Mouse (Mus musculus) hindlimb bud, embryonic 11.5 days (tissue): ENCODE results near the gene Gh.
A peak's percentile ranks its signal among the peaks of the same experiment; 100 is the strongest.

Experiments used
- DNase-seq: peaks from one replicate; pipeline ENCODE4 v3.0.0-alpha.2; 2012; ENCODE audit warnings: low read depth, low spot score; ENCODE audit errors: extremely low spot score

The Gh gene

GRCm38 (mm10) chr11:106271131-106271793 lies 30.4 kb downstream of the Gh start:
- DNase-seq, result no peak

GRCm38 (mm10) chr11:106269060-106269431 lies 32.6 kb downstream of the Gh start:
- no peak for DNase-seq

GRCm38 (mm10) chr11:106268326-106269059 lies 33.2 kb downstream of the Gh start:
- no peak for DNase-seq

- no peak for DNase-seq
These were observed 33.8 kb downstream of the Gh start for GRCm38 (mm10) chr11:106267871-106268270.

- DNase-seq, result no peak
These were observed 34.3 kb downstream of the Gh start for GRCm38 (mm10) chr11:106267311-106267852.

- DNase-seq, result no peak
These were observed 35.2 kb downstream of the Gh start for GRCm38 (mm10) chr11:106266431-106266830.

- DNase-seq, result no peak
These were observed 36.1 kb downstream of the Gh start for GRCm38 (mm10) chr11:106265570-106265969.

- no peak for DNase-seq
These were observed 36.7 kb downstream of the Gh start for GRCm38 (mm10) chr11:106264988-106265387.

- no peak for DNase-seq
These were observed 37.7 kb downstream of the Gh start for GRCm38 (mm10) chr11:106263963-106264362.

- no peak for DNase-seq
These were observed 40.7 kb downstream of the Gh start for GRCm38 (mm10) chr11:106260826-106261450.

- no peak for DNase-seq
These were observed 44.9 kb downstream of the Gh start for GRCm38 (mm10) chr11:106256775-106257174.

- DNase-seq, result peak; percentile 92
These were observed 45.8 kb downstream of the Gh start, which contains the start of the genes Ftsj3 and Psmc5 for GRCm38 (mm10) chr11:106255685-106256451. TSS of gene Ftsj3 (minus strand) at chr11:106256079. TSS of gene Psmc5 (plus strand) at chr11:106256154.

GRCm38 (mm10) chr11:106255174-106255573 lies 46.5 kb downstream of the Gh start:
- DNase-seq, result no peak

GRCm38 (mm10) chr11:106254767-106255166 lies 46.9 kb downstream of the Gh start:
- no peak for DNase-seq
